Mouse (Mus musculus): ENCODE measurements at regions not wholly inside any gene's neighbourhood (a gene's known extent, or its start where the extent isn't known, plus 50 kb on each side); places are given as distances from the start of the nearest gene placed in this dataset.

DNA sequence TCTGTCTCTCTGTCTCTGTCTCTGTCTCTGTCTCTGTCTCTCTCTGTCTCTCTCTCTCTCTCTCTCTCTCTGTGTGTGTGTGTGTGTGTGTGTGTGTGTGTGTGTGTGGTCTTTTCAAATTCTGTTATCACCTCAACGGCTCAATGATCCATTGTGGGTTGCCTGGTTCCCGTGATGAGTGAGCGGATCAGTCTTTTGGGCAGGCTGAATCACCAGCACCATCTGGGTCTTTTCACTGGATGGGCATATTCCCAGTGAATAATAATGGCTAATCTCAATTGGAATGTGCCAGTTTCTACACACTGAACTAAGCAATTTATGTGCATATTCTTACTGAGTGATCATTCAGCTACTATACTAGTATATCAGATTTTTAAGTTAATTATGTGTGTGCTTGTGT lies 216.4 kb downstream of the Lmx1a start:
- no peak for DNase-seq

DNA sequence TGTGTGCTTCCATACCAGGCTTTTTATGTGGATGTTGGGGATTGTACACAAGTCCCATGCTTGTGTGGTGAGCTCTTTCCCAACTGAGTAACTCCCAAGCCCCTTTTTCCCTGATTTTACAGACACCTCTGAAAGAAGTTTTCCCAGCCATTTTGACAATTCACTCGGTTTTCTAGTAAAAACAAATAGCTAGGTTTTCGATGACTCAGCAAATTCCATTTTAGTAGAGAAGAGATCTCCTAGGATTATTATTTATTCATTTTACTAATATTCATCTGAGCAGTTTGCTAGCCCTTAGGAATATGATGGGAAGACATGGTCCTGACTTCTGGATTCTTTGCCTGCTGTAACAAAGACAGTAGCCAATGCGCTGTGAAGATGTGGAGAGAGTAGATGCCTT lies 223.0 kb downstream of the Lmx1a start:
- no peak for DNase-seq

DNA sequence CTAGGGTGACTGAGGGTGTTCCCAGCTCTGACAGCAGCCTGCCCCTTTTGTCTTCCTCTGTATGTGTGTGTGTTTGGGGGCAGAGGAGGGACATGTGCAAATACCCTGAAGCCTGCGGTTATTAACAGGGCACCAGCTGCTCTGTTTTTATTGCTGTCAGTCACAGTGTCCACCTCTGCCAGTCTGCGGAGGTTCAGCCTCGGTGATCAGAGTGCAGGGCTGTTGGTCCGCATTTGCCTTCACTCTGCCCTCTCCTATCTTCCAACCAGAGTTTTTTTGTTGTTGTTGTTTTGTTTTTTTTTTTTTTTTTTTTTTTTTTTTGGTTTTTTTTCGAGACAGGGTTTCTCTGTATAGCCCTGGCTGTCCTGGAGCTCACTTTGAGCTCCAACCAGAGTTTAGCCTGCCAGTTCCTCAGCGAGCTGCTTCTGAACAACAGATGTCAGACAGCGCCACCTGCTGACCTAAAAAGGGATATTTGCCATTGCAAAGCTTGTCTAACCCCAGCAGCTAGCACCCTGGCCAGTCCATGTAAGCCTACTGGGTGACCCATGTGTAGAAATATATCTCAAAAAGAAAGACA lies 226.0 kb downstream of the Lmx1a start:
- peak; percentile 90 for DNase-seq

- no peak for DNase-seq
Observed at GRCm38 (mm10) chr1:167915578-167916275, 226.7 kb downstream of the Lmx1a start.

GRCm38 (mm10) chr1:167922917-167923316 lies 233.9 kb downstream of the Lmx1a start:
- no peak for DNase-seq

GRCm38 (mm10) chr1:167928060-167928467 lies 239.0 kb downstream of the Lmx1a start:
- DNase-seq: no peak

DNA sequence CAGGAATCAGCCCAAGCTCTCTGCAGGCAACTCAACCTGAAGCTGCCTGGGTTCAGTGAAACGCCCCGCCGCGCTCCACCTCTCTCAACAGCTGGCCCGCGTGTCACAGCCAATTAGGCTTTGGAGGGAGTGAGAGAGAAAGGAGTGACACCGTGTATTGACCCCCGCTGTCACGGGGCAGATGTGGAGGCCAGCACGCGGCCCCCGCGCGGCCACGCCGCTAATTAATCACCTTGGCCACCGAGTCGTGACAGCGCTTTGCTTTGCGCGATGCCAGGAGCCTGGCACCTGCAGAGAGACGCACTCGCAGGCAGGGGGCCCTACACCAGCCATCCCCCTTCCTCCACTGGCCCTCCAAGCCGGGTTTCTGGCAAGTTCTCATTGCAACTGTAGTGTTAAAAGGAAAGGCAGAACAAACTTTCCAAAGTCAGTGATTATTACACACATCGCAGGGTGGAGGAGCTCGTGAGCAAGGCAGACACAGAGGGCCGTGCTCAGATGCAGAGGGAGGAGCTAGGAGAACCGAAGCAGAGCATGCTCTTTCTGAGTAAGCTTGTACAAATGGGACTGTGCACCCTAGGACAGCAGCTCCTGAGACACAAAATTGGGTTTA lies 240.8 kb downstream of the Lmx1a start:
- DNase-seq: peak; percentile 40

DNA sequence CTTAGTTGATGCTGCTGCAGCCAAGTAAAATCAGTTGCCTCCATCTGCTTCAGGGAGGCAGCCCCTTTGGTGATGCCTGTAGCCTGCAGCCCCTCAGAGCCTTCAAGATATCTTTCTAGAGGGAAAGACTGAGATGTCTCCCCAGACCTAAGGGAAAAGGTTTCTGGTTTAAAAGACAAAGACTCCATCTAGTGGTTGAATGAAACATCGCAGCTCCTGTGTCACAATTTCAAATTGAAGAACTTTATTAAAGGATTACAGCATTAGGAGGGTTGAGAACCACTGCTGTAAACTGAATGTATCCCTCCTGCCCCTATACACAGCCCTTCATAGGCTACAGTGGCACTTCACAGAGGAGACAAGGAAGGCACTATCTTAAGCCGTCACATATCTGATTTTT lies 243.1 kb downstream of the Lmx1a start:
- DNase-seq: peak; percentile 35

DNA sequence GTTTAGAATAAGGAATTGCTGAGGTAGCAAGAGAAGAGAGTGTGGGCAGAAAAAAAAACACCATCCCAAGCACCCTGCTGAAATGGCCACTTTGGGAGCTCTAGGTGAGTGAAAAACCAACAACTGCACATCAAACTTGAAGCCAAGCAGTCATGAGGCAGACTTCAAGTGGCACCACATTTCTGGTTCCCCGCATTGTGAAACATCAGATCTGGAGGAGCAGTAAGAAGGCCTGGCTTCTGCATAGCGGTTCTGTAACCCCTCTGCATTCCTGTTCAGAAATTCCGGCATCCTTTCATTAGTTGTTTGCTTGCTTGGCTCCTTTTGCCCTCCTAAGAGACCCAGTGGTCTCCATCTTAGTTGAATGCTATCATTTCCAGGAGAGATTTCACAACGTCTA lies 247.7 kb downstream of the Lmx1a start:
- no peak for DNase-seq

GRCm38 (mm10) chr1:167938176-167938575 lies 249.1 kb downstream of the Lmx1a start:
- no peak for DNase-seq

- peak; percentile 20 for DNase-seq
Observed at GRCm38 (mm10) chr1:167942037-167942470, 253.0 kb downstream of the Lmx1a start.

- no peak for DNase-seq
Observed at GRCm38 (mm10) chr1:167943121-167943520, 254.1 kb downstream of the Lmx1a start.

- DNase-seq: no peak
Observed at GRCm38 (mm10) chr1:167945615-167946252, 256.7 kb downstream of the Lmx1a start.

GRCm38 (mm10) chr1:167947866-167948265 lies 258.8 kb downstream of the Lmx1a start:
- no peak for DNase-seq

GRCm38 (mm10) chr1:167951717-167952116 lies 262.7 kb downstream of the Lmx1a start:
- DNase-seq: no peak

- peak; percentile 56 for DNase-seq
Observed at GRCm38 (mm10) chr1:167958531-167958930, 269.5 kb downstream of the Lmx1a start.

DNA sequence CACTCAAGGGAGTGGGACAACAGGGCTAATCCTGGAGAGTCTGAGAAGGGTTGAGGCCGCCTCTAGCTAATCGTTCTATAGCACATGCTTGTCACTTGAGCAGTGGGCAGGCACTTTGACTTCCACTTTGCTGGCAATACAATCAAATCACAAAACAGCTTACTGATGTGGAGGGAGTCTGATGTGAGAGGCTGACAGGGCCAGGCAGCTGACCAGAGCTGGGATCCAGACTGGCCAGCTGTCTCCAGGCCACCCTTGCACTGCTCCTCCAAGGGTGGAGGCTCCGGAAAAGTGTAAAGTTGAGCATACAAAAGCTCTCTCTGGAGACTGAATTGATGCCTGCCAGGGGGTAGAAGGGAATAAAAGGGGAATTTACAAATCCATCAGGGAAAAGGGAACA lies 280.5 kb downstream of the Lmx1a start:
- peak; percentile 12 for DNase-seq

- DNase-seq: no peak
Observed at GRCm38 (mm10) chr1:167969985-167970384, 280.9 kb downstream of the Lmx1a start.

GRCm38 (mm10) chr1:167976708-167977107 lies 287.7 kb downstream of the Lmx1a start:
- no peak for DNase-seq

DNA sequence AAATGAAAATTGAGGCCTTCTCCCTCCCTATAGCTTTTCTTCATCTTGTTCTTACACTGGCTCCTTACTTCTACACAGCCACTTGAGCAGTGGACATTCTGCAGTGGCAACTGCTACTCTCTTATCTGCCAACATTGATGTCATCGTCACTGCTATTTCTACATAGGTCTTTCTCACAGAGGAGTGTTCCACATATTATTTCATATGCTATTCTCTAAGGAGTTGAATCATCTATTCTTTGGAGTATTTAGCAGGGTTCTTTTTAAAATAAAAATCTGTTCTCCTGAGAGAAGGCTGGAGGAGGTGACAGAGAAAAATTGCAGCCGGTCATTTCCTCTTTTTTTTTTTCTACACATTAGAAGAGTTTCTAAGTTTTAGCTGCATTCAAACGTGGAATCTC lies 290.1 kb downstream of the Lmx1a start:
- no peak for DNase-seq

GRCm38 (mm10) chr1:167979588-167979987 lies 290.6 kb downstream of the Lmx1a start:
- no peak for DNase-seq

DNA sequence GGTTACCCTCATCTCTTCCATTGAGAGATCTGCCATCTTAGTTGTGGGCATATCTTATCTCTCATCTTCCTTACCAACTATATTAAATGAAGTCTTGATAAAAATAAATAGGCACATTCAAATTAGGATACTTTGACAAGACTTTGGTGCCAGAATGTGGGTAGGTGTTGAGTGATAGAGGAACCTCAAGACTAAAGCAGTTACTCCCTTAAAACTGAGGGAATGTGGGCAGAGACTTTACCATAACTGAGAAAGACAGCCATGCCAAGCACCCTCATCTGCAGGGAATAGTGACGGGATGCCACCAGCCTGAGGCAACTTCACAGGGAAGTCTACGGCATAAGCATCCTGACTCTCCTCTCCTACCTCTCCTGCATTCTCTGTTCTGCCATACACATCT lies 292.3 kb downstream of the Lmx1a start:
- DNase-seq: no peak

- no peak for DNase-seq
Observed at GRCm38 (mm10) chr1:168007456-168007855, 318.4 kb downstream of the Lmx1a start.

- no peak for DNase-seq
Observed at GRCm38 (mm10) chr1:168008216-168008615, 319.2 kb downstream of the Lmx1a start.
